Mouse (Mus musculus): ENCODE data around the gene Zfp316.
A peak's percentile ranks its signal among the peaks of the same experiment; 100 is the strongest.

The Zfp316 gene

DNA sequence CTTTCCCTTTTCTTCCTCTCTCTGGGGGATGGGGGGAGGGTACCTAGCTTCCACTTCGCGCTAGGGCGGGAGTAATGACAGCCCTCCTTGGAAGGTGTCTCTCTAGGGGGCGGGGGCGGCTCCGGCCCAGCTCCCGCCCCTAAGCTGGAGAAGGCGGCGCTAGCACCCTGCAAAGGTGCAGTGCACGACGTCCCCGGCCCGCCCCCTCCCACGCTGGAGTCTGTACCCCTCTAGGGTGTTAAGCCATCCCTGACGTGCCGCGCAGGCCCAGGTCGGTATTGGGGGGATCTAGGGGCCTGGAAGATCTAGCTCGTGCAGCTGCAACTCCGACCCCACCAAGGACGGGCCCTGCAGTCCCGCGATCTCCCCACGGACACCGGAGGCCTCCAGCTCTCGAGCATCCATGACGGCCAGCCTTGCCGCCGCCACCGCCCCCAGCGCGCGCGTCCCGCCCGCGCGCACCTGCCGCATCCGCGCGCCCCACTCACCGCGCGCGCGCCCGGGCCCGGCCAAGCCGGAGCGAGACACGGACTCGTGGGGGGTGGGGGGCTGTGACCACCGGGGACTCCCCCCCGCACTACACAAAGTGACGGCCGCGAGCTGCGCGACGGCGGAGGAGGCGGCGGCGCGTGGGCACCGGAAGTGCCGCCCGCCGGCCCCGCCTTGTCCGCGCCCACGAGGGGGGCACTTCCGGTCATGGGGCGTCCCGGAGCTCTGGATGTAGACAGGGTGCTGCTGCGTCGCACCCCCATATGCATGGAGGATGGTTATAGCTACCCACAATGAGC, at the start of gene Zfp316:
Gene Zfp316 (minus strand): TSS at position 660 of the 788 bp plus-strand sequence.
- DNase-seq (ENCODE audit: low read depth): peak; percentile 85

DNA sequence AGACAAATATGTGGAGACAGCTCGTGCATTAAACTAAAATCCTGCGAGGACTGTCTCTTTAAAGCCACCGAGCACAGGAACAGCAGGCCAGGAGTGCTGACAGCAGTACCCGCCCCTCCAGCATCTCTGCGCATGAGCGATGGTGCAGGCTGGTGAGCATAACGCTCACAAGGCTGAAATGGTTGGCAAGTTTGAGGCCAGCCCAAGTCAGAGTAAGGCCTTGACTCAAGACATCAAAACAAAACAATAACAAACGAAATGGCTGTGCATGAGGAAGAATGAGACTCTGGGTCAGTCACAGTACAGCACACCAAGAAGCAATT, 47.4 kb upstream of the Zfp316 start:
- no peak for DNase-seq (ENCODE audit: low read depth)

DNA sequence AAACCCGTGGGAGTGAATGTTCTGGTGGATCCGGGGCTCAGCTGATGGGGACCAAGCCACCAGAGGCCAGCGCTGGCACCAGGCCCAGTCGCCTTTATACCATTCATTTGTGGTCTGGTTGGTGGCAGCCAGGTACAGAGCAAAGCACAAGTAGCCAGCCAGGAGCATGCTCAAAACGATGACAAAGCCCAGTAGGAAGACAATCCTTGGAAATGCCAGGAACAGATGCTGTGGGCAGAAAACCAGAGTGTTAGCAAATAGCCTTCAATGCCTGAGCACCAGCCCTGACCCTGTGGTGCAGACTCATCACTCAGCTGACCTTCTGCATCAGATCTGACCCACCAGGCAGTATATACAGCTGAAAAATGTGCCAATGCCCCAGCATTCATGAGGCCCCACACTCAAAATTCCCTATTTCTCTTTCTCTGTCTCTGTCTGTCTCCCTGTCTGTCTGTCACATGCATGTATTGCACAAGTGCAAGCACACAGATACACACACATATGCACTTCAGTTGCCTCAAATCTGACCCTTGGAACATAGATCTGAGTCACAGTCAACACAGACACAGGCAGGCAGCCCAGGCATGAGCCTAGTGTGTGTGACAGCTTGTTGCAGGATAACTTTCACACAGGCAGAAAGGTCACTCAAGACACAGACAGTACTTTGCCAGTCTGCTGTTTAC, 46.9 kb upstream of the Zfp316 start:
- DNase-seq (ENCODE audit: low read depth): no peak

DNA sequence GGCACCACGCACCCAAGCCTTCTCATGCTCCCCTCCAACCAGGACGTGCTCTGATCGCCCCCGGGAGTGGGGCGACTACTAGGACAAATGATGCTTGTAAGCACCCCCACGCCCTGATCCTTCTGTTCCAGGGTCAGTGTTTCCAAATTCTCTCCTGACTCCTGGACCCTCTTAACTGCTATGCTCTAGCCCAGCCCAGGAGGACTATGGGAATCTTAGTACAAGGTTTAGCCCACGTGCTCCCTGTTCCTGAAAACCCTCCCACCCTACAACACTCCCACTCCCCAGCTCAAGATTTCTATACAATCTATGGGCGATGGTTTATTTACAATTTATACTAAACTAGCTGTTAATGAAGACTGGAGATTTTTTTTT, 45.7 kb upstream of the Zfp316 start:
- DNase-seq (ENCODE audit: low read depth): no peak

DNA sequence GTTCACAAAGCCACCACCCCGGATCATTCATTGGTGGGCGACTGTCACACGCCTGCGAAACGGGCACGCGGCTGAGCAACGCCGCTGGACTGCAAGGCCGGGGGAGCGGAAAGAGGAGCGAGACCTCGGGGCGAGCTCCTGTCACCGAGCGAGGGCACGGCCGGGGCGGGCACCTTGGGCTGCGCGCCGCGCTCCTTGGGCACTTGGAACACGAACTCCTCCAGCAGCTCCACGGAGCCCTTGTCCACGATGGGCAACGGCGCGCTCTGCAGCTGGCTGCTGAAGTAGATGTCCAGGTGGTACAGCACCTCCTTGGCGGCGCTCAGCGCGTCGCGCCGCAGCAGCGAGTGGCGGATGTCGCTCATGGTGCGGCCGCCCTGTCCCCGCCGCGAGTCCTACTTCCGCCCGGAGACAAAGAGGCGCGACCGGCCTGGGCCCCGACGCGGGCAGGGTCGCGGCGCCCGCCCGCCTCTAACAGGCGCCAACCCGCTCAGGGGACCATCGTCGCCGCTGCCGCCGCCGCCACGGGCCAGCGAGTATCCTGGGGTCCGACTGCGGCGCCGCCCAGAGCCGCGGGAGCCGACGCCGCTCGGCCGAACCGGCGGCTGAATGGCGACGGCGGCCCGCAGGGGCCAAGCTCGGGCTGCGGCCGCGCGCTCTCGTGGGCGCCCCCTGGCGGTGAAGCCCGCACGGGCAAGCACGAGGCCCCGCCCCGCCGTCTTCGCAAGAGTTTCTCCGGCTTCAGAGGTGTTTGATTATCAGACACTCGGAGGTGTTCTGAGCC, 45.1 kb upstream of the Zfp316 start, which contains the start of gene E130309D02Rik:
Gene E130309D02Rik (minus strand): TSS at position 631 of the 784 bp plus-strand sequence.
- DNase-seq (ENCODE audit: low read depth): peak; percentile 91

DNA sequence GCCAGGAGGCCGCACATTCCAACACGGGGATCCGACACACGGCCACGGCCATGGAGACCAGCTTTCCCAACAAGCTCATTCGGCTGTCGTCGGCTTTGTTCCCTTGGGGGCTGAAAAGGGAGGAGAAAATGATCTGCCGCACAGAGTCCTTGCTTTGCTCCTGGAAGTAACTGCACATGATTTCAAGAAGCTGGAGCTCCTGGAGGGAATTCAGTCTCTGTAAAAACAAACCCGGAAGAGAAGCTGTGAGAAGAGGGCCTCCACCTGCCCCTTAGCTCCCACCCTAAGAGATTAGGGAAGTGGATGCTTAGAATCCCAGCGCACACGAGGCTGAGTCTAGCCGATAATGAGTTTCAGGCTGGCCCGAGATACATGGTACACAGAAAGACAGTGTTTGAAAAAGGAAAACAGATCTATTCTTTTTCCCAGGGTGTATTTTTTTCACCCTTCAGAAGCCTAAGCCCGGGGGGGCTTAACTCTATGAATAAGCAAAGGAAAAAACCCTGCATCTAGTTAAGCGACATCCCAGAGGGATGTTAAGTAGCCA, 44.4 kb upstream of the Zfp316 start:
- peak; percentile 21 for DNase-seq (ENCODE audit: low read depth)

DNA sequence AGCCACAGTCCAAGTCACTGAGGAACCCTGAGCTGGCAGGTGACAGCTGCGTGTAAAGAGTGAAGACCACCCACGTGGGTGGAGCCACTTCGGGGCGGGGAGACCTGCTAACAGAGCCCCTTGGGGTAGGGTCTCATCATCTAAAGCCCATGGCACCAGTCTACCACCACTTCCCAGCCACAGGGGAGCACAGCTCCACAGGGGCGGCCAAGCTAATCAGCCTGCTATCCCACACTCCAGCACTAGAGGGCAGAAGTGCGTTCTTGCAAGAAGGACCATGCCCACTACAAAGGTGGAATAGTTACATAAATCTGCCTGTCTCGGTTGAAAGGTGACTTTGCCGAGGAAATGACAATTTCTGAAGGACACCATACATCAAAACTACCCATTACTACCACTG, 42.1 kb upstream of the Zfp316 start:
- DNase-seq (ENCODE audit: low read depth): peak; percentile 88

DNA sequence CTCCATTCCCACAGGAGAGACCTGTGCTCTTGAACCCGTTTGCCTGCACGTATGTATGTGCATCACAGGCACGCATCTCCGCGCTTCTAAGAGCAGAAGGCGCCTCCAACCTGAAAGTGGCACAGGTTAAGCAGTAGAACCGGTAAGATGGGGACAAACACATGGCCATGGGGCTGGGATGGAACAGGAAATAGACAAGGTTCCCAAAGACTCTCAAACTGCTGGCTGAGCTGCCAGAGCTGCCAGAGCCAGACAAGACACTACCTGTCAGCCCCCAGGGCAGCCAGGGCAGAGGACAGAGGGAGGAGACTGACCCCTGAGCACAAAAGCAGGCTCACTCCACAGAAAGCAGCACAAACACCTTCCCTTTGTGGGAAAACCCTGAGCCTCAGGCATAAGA, 40.1 kb upstream of the Zfp316 start:
- no peak for DNase-seq (ENCODE audit: low read depth)

DNA sequence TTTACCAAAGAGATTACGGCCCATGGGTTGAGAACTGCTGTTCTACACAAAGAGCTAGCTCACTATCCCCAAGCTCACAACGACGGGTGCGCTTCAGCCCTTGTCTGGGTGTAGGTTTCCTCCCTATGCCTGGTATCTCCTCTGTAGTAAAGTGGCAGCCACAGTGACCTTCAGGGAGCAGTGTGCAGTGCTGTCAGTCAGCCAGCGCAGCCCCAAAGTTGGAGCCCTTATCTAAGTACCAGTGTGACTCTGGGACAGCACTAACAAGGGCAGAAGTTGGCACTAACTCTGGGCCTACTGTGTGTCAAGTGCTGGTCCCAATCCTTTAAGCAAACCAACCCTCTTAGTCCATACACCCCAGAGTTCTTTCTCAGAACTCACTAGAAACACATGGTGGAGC, 39.0 kb upstream of the Zfp316 start:
- no peak for DNase-seq (ENCODE audit: low read depth)

DNA sequence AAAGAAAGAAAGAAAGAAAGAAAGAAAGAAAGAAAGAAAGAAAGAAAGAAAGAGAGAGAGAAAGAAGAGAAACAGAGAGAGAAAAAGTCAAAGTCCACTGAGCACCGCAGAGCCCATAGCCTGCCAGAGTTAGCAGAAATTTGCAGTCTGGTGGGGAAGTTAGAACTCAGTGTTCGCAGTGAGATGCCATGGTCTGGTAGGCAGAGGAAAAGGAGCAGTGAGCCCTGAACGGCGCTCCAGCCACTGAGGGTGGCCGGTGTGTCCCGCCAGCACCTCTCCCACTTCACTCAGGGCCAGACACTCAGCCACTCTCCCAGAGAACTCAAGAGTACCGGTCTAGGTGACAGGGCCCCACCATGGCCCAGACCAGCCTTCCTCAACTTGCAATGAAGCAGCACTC, 34.4 kb upstream of the Zfp316 start:
- DNase-seq (ENCODE audit: low read depth): no peak

DNA sequence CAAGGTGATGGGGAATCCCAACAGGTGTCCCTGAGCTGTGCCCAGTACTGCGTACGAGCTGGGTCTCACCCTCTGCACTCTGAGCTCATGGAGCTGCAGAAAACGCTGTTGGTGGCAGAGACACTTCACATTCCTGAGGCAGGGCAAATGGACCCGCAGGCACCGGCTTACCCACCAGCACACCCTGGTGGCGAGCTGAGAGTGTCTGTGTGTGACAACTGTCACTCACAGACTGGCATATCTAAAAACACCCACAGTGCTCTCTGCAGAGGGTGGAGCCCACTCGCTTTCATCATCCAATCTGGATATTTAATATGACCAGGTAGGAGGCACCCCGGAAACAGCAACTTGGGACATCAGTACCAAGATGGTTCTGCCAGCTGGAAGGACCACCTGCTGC, 31.5 kb upstream of the Zfp316 start:
- DNase-seq (ENCODE audit: low read depth): peak; percentile 24

DNA sequence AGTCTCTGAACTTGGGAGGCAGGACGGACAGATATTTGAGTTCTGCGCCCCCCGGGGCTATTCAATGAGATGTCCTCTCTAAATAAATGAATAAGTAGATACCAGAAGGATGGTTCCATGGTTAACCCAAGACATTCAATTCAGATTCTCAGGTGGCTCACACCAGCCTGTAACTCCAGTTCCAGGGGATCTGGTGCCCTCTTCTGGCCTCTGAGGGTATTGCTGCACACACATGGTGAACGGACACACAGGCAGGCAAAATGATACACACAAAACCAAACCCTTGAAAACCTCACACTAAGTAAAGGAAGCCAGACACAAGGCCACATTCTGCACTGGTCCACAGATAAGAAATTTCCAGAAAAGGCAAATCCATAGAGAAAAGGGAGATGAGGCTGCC, 29.9 kb upstream of the Zfp316 start:
- DNase-seq (ENCODE audit: low read depth): peak; percentile 59

DNA sequence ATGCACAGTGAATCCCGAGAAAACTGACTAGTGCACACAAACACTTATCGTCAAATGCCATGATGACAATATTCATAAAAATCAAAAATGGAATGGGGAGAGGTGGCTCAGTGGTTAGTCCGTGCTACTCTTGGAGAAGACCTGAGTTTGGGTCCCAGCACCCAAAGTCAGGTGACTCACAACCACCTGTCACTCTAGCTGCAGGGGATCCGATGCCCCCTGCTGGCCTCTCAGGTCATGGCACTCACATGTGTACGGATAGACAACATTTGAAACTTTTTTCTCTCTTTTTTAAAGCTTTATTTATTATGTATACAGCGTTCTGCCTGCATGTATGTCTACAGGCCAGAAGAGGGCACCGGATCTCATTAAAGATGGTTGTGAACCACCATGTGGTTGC, 28.6 kb upstream of the Zfp316 start:
- peak; percentile 18 for DNase-seq (ENCODE audit: low read depth)

DNA sequence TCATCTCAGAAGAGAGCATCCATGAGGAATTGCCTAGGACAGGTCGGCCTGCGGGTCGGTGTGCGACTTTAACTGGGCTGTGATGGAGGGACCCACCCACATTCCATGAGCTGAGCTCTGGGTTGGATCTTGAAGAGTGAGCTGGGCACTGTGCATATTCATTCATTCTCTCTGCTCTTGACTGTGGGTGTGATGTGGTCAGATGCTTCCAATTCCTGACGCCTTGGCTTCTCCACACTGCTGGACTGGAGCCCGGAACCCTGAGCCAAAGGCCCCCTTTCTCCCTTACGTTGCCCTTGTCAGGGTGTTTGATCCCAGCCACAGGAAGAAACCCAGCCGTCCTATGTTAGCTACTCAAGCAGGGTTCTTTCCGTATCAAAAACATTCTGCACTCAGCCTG, 28.2 kb upstream of the Zfp316 start:
- DNase-seq (ENCODE audit: low read depth): no peak

DNA sequence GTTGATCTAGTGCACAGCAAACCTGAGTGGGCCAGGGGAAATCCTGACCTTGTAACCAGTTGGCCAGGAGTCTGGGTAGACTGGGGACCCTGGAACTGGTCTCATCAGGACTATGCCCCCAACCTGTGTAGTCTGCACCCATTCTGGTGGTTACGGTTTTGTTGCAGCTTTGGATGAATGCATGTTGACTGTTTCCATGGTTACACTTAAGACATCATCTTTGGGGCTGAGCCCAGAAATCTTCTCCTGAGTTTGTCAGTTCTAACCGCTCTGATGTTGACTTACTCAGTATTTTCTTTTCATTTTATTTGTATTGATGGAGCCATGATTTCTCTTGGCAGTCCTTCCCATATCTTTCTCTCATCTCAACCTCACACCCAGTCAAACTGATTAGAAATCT, 25.5 kb upstream of the Zfp316 start:
- DNase-seq (ENCODE audit: low read depth): no peak

DNA sequence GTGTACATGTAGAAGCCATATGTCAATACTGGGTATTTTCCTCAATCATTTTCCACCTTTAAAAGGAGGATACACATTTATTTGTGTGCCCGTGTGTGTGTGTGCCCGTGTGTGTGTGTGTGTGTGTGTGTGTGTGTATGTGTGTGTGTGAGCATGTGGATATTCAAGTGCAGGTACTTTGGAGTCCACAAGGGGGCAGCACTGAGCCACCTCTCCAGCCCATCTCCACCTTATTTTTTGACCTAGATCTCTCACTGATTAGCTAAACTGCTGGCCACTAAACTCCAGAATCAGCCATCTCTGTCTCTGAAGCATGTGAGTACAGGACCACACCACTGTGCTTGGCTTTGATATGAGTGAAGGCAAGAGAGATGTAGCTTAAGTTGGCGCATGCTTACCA, 25.0 kb upstream of the Zfp316 start:
- no peak for DNase-seq (ENCODE audit: low read depth)

DNA sequence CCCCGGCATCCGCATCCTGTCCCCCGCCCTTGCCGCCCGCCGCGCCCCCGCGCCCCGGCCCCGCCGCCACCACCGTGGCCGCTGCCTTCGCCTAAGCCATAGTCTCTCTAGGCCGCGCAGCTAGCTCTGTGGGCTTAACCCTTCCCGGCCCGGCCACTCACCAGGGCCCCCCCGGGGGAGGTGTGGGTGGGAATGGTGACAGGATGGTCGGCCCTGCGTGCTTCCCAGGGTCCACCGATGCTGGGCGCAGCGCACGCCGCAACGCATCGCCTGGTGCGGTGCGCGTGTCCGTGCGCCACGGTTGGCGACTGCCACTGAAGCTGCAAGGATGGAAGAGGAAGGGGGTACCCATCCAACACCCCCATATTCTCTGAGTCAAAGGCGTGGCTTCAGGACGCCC, 23.6 kb upstream of the Zfp316 start, which contains the start of gene Zfp853:
Gene Zfp853 (minus strand): TSS at position 220 of the 400 bp plus-strand sequence.
- DNase-seq (ENCODE audit: low read depth): no peak

DNA sequence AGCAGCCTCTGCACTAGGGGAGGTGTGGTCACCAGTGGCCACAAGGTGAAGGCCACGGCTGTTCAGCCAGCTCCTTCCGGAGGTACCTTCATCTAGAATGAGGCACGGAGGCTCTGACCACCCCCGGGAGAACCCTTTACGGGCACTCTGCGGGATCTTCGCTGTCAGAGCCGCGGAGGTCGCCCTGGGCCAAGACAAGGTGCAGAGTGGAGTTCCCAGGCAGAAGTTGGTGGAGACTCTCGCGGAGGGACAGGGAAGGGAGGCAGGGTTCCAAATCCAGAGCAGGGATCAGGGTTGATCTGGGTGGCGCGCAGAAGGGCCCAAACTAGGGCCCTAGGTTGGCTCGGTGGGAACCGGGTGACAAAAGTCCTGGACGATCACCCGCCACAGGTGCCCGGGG, 23.1 kb upstream of the Zfp316 start:
- DNase-seq (ENCODE audit: low read depth): no peak

DNA sequence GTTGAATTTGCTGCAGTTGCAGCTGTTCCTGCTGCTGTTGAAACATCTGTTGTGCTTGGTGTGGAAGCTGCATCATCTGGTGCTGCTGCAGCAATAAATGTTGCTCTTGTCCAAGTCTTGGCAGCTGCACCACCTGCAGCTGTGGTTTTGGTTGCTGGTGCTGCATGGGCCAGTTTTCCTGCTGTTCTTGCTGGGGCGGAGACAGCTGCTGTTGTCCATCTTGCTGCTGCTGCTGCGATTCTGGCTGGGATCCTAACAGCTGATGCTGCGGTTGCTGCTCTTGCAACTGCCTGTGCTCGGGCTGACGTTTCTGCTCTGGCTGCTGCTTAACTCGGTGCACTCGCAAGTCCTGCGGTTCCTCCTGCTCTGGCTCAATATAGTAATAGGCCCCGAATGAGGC, 19.5 kb upstream of the Zfp316 start:
- no peak for DNase-seq (ENCODE audit: low read depth)

DNA sequence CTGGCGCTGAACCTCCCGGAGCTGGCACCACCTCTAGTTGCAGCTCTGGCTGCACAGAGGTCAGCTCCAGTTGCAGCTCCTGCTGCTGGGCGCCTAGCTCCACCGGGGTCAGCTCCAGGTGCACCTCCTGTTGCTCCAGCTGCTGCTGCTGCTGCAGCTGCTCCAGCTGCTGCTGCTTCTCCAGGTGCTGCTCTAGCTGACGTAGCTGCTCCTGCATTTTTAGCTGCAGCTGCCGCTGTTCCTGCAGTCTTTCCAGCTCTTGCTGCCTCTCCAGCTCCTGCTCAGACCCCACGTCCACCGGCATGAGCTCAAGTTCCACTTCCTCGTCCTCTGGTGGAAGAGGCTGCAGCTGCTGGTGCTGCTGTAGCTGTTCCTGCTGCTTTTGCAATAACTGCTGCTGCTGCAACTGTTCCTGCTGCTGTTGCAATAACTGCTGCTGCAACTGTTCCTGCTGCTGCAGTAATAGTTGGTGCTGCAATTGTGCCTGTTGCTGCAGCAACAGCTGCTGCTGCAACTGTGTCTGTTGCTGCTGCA, 18.6 kb upstream of the Zfp316 start:
- DNase-seq (ENCODE audit: low read depth): no peak

DNA sequence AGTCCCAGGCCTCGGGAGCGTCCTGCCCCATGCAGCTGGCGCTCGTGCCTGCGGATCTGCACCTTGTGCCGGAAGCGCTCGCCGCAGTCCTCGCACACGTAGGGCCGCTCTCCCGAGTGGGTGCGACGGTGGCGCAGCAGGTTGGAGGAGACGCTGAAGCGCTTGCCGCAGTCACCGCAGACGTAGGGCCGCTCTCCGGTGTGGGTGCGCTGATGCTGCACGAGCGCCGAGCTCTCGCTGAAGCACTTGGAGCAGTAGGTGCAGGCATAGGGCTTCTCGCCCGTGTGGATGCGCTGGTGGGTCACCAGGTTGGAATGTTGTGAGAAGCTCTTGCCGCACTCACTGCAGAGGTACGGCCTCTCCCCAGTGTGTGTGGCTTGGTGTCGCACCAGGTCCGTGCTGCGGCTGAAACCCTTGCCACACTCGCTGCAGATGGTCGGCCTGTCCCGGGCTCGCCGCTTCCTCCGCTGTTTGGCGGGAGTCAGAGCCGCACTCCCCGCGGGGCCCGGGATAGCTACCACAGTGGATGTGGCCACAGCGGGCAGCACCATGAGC, 18.0 kb upstream of the Zfp316 start:
- no peak for DNase-seq (ENCODE audit: low read depth)

DNA sequence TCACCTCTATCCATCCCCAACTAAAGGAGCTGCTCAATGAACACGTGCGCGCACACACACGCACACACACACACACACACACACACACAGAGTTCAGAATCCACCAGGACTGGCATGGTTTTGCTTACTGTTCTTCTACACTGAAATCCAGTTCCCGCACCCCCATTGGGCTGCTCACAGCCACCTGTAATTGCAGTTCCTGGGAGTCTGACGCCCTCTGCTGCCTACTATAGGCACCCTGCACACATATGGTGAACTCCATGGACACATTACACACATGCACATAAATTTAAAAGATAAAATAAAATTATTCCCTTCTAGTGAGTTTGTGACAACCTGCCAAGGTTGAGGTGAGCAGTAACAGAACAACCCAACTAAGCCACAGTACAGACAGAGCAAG, 14.9 kb upstream of the Zfp316 start:
- DNase-seq (ENCODE audit: low read depth): no peak
